Mouse (Mus musculus) adrenal gland, adult 2 months (tissue): ENCODE measurements around the gene Tmem259. TPM values are rescaled to one million over a fixed set of nuclear protein-coding genes. Genes with fewer than 3 reads are reported as not detected.
A peak's percentile ranks its signal among the peaks of the same experiment; 100 is the strongest.

Source experiments
- DNase-seq: peaks from one replicate; pipeline ENCODE4 v3.0.0; 2021
- polyA plus RNA-seq: library from polyadenylated mRNA; depleted of rRNA; stranded (reverse); fragments of >200 nt; gene quantifications from 2 replicates; pipeline ENCODE4 v1.2.3, GENCODE M21; 2012
- total RNA-seq, 2 experiments: library from RNA; stranded (reverse); gene quantifications; 2 replicates each; pipeline ENCODE4 v1.2.3; 2021

Gene Tmem259
- total and polyA plus RNA-seq, 3 experiments, result 142 to 619 (median 143) TPM

DNA sequence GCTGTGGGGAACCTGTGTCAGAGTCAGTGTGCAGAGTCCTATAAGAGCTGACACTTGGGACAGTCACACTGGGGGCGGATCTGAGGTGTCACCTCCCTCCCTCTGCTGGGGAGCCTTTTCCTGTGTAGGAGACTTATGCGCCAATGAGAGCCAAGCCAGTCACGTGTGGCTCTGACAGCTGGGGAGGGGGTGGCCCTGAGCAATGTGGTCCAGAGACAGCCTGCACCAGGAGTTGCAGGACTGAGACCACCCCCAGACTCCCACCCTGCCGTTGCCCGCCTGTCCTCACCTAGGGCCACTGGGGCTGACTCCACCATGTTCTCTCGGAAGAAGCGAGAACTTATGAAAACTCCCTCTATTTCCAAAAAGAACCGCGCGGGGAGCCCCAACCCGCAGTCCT is 32.4 kb upstream of the Tmem259 start, which contains the start of gene Arhgap45:
TSS of gene Arhgap45 (plus strand) at position 143 of the 400 bp plus-strand sequence.
- DNase-seq, result peak; percentile 36

DNA sequence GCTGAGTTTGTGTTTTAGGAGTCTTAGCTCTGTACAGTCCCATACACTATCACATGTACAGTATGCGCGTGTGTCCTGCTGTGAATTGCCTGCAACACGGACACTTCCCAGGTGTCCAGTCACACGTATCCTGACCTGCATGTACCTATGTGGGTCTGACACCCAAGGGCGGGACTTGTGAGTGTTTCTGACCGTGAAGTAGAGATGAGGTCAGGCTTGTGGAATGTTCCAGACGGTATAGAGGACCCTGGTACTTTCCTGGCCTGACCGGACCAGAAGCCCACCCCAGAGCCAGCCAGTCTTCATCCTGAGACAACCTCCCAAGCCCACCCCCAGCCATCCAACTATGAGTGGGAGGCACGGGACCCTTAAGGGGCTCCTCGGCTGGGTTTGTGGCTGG is 31.5 kb upstream of the Tmem259 start:
- DNase-seq, result no peak

- DNase-seq, result no peak
These were observed 30.6 kb upstream of the Tmem259 start for GRCm38 (mm10) chr10:80014484-80015290.

GRCm38 (mm10) chr10:80013609-80014008 is 29.5 kb upstream of the Tmem259 start:
- no peak for DNase-seq

- no peak for DNase-seq
These were observed 27.6 kb upstream of the Tmem259 start for GRCm38 (mm10) chr10:80011740-80012139.

DNA sequence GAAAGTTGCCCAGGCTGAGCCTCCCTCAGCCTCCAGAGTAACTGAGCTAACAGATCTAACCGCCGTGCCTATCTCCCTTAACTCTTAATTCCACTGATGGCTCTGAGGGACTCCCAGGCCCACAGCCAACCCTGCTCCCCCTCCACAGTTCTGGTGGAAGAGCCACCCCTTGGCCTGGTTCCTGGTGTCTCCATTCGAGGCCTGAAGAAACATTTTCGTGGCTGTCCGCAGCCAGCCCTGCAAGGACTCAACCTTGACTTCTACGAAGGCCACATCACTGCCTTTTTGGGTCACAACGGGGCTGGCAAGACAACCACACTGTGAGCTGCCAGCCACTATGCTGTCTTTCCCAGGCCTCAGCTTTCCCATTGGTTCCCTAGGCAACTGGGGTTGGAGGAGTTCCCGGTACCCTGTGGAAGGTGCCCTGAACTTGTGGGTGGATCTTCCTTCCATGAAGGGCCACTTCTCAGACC is 20.1 kb upstream of the Tmem259 start:
- DNase-seq, result peak; percentile 87

DNA sequence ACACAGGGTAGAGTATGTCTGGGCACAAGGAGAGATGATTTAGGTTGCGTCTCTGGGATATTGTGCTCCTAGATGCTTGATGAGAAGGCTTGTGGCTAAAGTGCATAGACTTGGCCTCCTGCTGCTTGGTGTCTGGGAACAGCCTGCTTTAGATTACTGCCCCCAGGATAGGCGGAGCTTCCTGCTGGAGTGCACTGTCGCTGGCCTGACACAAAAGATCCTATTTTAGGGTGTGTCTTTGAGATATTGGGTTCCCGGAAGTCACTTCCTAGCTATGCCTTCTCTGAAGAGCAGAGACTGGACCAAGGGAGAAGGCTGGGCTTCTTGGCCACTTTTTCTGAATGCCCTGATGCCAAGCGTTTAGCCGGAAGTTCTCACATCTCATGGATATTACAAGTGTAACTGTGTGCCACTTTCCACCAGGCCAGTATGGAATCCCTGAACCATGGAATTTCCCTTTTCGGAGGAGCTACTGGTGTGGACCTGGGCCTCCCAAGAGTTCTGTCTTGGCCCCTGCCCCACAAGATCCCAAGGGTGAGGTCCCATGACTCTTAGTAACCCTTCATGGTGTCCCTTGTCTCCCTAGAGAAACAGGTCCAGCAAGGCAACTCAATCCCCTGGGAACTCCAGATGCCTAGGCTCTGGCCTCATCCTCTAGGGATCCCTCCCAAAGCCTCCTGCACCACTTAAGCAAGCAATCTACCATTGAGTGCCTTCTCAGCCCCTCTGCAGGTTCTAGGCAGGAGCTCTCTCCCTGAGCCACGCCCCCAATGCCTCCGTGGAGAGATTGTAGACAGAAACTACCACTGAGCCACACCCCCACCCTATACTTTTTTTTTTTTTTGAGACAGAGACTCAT is 19.5 kb upstream of the Tmem259 start:
- DNase-seq, result peak; percentile 40

- no peak for DNase-seq
These were observed 18.7 kb upstream of the Tmem259 start for GRCm38 (mm10) chr10:80002829-80003228.

GRCm38 (mm10) chr10:80001945-80002344 is 17.8 kb upstream of the Tmem259 start:
- DNase-seq, result no peak

GRCm38 (mm10) chr10:79997819-79998218 is 13.7 kb upstream of the Tmem259 start:
- DNase-seq, result no peak

DNA sequence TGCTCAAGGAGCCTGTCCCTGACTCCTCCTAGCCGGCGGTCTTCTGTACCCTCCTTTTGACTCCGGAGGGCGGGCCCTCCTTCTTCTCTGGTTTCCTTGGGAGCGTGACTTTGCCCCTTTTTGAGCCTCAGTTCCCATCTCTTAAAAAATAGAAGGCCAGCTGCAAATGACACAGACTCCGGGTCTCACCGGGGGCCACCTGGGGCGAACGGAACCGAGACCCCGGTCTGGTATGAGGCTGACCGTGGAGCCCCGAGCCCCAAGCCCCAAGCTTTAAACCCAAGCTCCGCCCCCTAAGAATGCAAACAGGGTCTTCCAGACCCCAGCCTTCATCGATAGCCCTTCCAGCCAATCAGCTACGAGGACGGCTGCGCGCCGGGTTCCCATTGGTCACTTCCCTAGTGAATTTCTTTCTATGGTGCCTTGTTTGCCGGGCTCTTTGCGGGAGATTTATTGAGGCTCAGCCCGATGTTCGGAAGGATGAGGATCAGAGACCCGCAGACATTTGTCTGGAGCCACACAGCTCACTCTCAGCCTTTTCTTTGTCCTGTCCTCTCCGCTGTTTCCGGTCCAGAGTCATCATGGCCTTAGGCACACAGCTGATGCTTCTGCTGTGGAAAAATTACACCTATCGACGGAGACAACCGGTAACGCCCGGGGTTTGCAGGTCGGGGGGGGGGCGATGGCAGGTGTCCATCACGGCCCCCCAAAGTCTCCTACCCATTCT is 13.1 kb upstream of the Tmem259 start:
- peak; percentile 84 for DNase-seq

GRCm38 (mm10) chr10:79996272-79997033 is 12.3 kb upstream of the Tmem259 start, which contains the start of gene Abca7:
Abca7 (plus strand) TSS chr10:79996494.
- DNase-seq, result peak; percentile 98

DNA sequence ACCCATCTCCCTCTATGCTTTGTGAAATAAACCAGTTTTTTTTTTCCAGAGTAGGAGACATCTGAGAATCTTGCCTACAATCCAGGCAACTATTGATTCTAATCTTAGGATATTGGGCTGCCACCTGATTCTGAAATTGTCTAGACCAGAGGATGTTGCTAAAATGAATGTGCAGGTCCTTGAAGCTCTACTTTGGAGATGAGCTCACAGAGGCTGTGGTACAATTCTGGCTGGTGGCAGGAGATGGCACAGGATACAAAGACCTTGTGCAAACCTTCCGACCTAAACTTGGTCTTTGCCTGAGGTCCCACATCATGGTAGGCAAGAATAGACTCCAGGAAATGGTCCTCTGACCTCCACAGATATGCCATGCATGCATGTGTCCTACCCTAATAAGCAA is 11.5 kb upstream of the Tmem259 start:
- no peak for DNase-seq

DNA sequence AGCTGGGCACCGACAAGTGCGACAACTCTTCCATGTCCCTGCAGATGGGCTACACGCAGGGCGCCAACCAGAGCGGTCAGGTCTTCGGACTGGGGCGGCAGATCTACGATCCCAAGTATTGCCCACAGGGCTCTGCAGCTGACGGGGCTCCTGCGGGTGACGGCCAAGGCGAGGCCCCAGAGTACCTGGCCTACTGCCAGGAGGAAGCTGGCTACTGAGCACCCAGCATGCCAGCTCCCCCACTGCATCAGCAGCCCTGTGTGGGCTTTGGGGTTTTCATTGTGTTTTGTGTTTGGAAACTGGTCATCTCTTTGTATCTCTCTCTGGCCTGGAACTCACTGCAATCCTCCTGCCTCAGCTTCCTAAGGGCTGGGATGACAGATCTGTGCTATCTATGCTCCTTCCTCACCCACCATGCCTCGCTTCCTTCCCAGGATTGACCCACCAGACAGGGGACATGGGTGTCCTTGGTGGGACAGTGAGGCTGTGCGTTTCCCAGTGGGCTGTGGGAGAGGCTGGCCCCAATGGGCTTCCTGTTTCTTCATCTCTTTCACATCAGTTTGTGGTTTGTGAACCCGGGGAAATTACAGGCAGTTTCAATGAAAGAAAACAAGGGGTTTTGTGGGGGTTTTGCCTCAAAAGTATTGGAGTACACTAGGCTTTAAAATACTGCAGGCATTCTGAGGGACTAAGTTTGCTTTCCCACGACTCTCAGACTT is 10.4 kb upstream of the Tmem259 start:
- peak; percentile 45 for DNase-seq

- no peak for DNase-seq
These were observed 7.4 kb upstream of the Tmem259 start for GRCm38 (mm10) chr10:79991548-79991947.

GRCm38 (mm10) chr10:79991099-79991498 is 7.0 kb upstream of the Tmem259 start:
- DNase-seq, result no peak

- DNase-seq, result no peak
These were observed 5.7 kb upstream of the Tmem259 start for GRCm38 (mm10) chr10:79989870-79990269.

DNA sequence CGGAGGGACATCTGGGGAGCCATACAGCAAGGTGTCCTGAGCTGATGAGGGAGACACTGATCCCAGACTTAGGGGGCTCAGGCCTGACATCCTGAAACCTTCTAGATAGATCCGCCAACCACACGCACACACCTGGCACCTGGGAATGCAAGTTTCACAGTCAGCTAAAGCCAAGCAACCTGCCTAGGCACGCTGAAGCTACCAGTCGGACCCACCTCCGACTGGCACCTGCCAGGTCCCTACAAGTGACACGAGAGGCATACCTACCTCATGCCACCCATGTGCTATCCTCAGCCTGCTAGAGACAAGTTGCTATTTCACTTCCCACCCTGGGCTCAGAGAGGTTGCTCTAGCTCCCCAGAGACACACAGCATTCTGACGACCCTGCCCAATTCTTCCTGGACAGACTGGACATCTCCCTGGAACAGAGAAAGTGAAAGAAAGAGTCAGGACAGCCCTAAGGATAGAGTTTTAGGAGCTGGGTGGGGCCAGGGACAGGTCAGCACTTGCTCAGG is 5.2 kb upstream of the Tmem259 start:
- DNase-seq, result no peak

GRCm38 (mm10) chr10:79988506-79989271 is 4.6 kb upstream of the Tmem259 start, which contains the start of gene Cnn2:
Cnn2 (plus strand) TSS chr10:79988584.
- peak; percentile 78 for DNase-seq
